Mouse (Mus musculus) CH12.LX (cell line): Measurements from ENCODE around the gene Cactin. TPM values are rescaled to one million over a fixed set of nuclear protein-coding genes. Genes with fewer than 3 reads are reported as not detected.

Source experiments
- DNase-seq: peaks from one replicate; pipeline ENCODE4 v3.0.0-alpha.2; 2013; ENCODE audit errors: extremely low read depth
- H3K27ac ChIP-seq: 2 replicates; pipeline ENCODE4 v1.5.1; 2012; ENCODE audit warnings: low read depth, mild to moderate bottlenecking, control low read depth, moderate library complexity; ENCODE audit not compliant: insufficient read depth
- H3K27me3 ChIP-seq: replicated peaks from 2 replicates; pipeline ENCODE3; 2012; ENCODE audit warnings: inconsistent platforms
- H3K36me3 ChIP-seq, 2 experiments: replicated peaks in 1 of 2; 2 replicates each; pipeline versions ENCODE3 to v1.6.1; 2012; ENCODE audit warnings: inconsistent platforms in 1 of 2, low read length in 1 of 2, mild to moderate bottlenecking in 1 of 2, mixed read lengths in 1 of 2, moderate library complexity in 1 of 2; ENCODE audit not compliant: control insufficient read depth in 1 of 2, insufficient read depth in 1 of 2
- H3K4me1 ChIP-seq, 2 experiments: 2 replicates each; pipeline ENCODE4 v1.6.1; 2012; ENCODE audit warnings: inconsistent platforms in 1 of 2, moderate library complexity in 1 of 2; ENCODE audit not compliant: insufficient read depth in 2 of 2, control insufficient read depth in 1 of 2
- H3K4me2 ChIP-seq: 2 replicates; pipeline ENCODE4 v1.6.1; 2012; ENCODE audit warnings: low read depth, mild to moderate bottlenecking, control low read depth; ENCODE audit not compliant: poor library complexity, insufficient read depth, severe bottlenecking
- H3K4me3 ChIP-seq, 3 experiments: fragments of 150-350 bp in 1 of 3; sonication (generic) in 1 of 3; replicated peaks in 1 of 3; 2 replicates each; pipeline versions ENCODE3 to v1.5.1; 2011 to 2012; ENCODE audit warnings: low read depth in 2 of 3, low read length in 2 of 3, mild to moderate bottlenecking in 2 of 3, moderate library complexity in 2 of 3, control low read depth in 1 of 3, improper control_type of control experiment in 1 of 3, inconsistent platforms in 1 of 3, mixed read lengths in 1 of 3; ENCODE audit not compliant: poor library complexity in 1 of 3
- H3K79me2 ChIP-seq: replicated peaks from 2 replicates; pipeline ENCODE4 v1.6.1; 2012; ENCODE audit warnings: mild to moderate bottlenecking, moderate library complexity; ENCODE audit not compliant: control insufficient read depth, poor library complexity, insufficient read depth, severe bottlenecking; ENCODE audit errors: extremely low read depth
- H3K9ac ChIP-seq: 2 replicates; pipeline ENCODE4 v1.6.1; 2012; ENCODE audit warnings: low read depth, mild to moderate bottlenecking, control low read depth, moderate library complexity; ENCODE audit not compliant: insufficient read depth
- H3K9me3 ChIP-seq: replicated peaks from 2 replicates; pipeline ENCODE3; 2012; ENCODE audit warnings: low read length, inconsistent platforms, mixed read lengths
- BHLHE40 ChIP-seq: IDR thresholded peaks from 2 replicates; pipeline ENCODE4 v1.6.1; 2011; ENCODE audit warnings: mild to moderate bottlenecking, low read depth, low read length, improper control_type of control experiment
- CHD1 ChIP-seq: IDR thresholded peaks from 2 replicates; pipeline ENCODE4 v1.6.1; 2012; ENCODE audit warnings: low read depth, low read length, improper control_type of control experiment, inconsistent platforms
- CHD2 ChIP-seq: IDR thresholded peaks from 2 replicates; pipeline ENCODE4 v1.6.1; 2011; ENCODE audit warnings: low read length, improper control_type of control experiment
- CTCF ChIP-seq, 2 experiments: IDR thresholded peaks in 1 of 2; conservative IDR thresholded peaks in 1 of 2; 2 replicates each; pipeline ENCODE4 v1.5.1; 2011 to 2012; ENCODE audit warnings: low read depth in 2 of 2, low read length in 2 of 2, improper control_type of control experiment in 1 of 2, inconsistent platforms in 1 of 2, mild to moderate bottlenecking in 1 of 2, moderate library complexity in 1 of 2
- ELF1 ChIP-seq: IDR thresholded peaks from 2 replicates; pipeline ENCODE4 v1.6.1; 2014; ENCODE audit warnings: low read depth, mild to moderate bottlenecking, inconsistent platforms, low read length, improper control_type of control experiment
- GABPA ChIP-seq: IDR thresholded peaks from 2 replicates; pipeline ENCODE4 v1.6.1; 2012; ENCODE audit warnings: low read depth, low read length, improper control_type of control experiment, inconsistent platforms; ENCODE audit not compliant: insufficient replicate concordance
- HCFC1 ChIP-seq: IDR thresholded peaks from 2 replicates; pipeline ENCODE4 v1.6.1; 2012; ENCODE audit warnings: low read depth, mild to moderate bottlenecking, inconsistent platforms, low read length, improper control_type of control experiment
- IRF4 ChIP-seq: IDR thresholded peaks from 2 replicates; pipeline ENCODE4 v1.6.1; 2014; ENCODE audit warnings: low read depth, mild to moderate bottlenecking, inconsistent platforms, low read length, improper control_type of control experiment
- JUN ChIP-seq: IDR thresholded peaks from 2 replicates; pipeline ENCODE4 v1.6.1; 2011; ENCODE audit warnings: low read depth, mild to moderate bottlenecking, low read length, improper control_type of control experiment, moderate library complexity; ENCODE audit not compliant: insufficient read depth
- JUND ChIP-seq: conservative IDR thresholded peaks from 2 replicates; pipeline ENCODE4 v1.6.1; 2011; ENCODE audit warnings: low read depth, low read length, improper control_type of control experiment
- KAT2A ChIP-seq: IDR thresholded peaks from 2 replicates; pipeline ENCODE4 v1.6.1; 2012; ENCODE audit warnings: low read length, improper control_type of control experiment, inconsistent platforms; ENCODE audit not compliant: insufficient replicate concordance
- MAFK ChIP-seq: IDR thresholded peaks from 2 replicates; pipeline ENCODE4 v1.6.1; 2011; ENCODE audit warnings: low read length, improper control_type of control experiment; ENCODE audit not compliant: insufficient replicate concordance
- MAX ChIP-seq: IDR thresholded peaks from 2 replicates; pipeline ENCODE4 v1.6.1; 2011; ENCODE audit warnings: low read length, improper control_type of control experiment
- MAZ ChIP-seq: IDR thresholded peaks from 2 replicates; pipeline ENCODE4 v1.6.1; 2012; ENCODE audit warnings: low read depth, mild to moderate bottlenecking, inconsistent platforms, low read length, improper control_type of control experiment, moderate library complexity
- MEF2A ChIP-seq: IDR thresholded peaks from 2 replicates; pipeline ENCODE4 v1.6.1; 2014; ENCODE audit warnings: low read depth, mild to moderate bottlenecking, inconsistent platforms, low read length, improper control_type of control experiment, borderline replicate concordance
- MYC ChIP-seq: IDR thresholded peaks from 2 replicates; pipeline ENCODE4 v1.6.1; 2011; ENCODE audit warnings: low read depth, mild to moderate bottlenecking, improper control_type of control experiment, low read length
- POLR2A ChIP-seq: IDR thresholded peaks from 2 replicates; pipeline ENCODE4 v1.6.1; 2011; ENCODE audit warnings: low read depth, mild to moderate bottlenecking, improper control_type of control experiment, low read length
- POLR2AphosphoS2 ChIP-seq: IDR thresholded peaks from 2 replicates; pipeline ENCODE4 v1.6.1; 2011; ENCODE audit warnings: low read depth, low read length, improper control_type of control experiment
- RAD21 ChIP-seq: IDR thresholded peaks from 2 replicates; pipeline ENCODE4 v1.6.1; 2011; ENCODE audit warnings: low read depth, mild to moderate bottlenecking, low read length, improper control_type of control experiment, moderate library complexity
- RCOR1 ChIP-seq: conservative IDR thresholded peaks from 2 replicates; pipeline ENCODE4 v1.6.1; 2012; ENCODE audit warnings: low read depth, mild to moderate bottlenecking, inconsistent platforms, low read length, improper control_type of control experiment
- SIN3A ChIP-seq: IDR thresholded peaks from 2 replicates; pipeline ENCODE4 v1.6.1; 2012; ENCODE audit warnings: low read length, improper control_type of control experiment, inconsistent platforms
- SMC3 ChIP-seq: IDR thresholded peaks from 2 replicates; pipeline ENCODE4 v1.6.1; 2011; ENCODE audit warnings: low read depth, low read length, improper control_type of control experiment
- TBP ChIP-seq: conservative IDR thresholded peaks from 2 replicates; pipeline ENCODE4 v1.6.1; 2011; ENCODE audit warnings: low read depth, low read length, improper control_type of control experiment
- TCF12 ChIP-seq: IDR thresholded peaks from 2 replicates; pipeline ENCODE4 v1.6.1; 2014; ENCODE audit warnings: low read depth, mild to moderate bottlenecking, inconsistent platforms, low read length, improper control_type of control experiment
- UBTF ChIP-seq: IDR thresholded peaks from 2 replicates; pipeline ENCODE4 v1.6.1; 2012; ENCODE audit warnings: low read depth, mild to moderate bottlenecking, inconsistent platforms, low read length, improper control_type of control experiment, moderate library complexity
- USF1 ChIP-seq: IDR thresholded peaks from 2 replicates; pipeline ENCODE4 v1.6.1; 2014; ENCODE audit warnings: low read depth, mild to moderate bottlenecking, inconsistent platforms, low read length, improper control_type of control experiment
- ZKSCAN1 ChIP-seq: IDR thresholded peaks from 2 replicates; pipeline ENCODE4 v1.6.1; 2012; ENCODE audit warnings: low read depth, inconsistent platforms, low read length, improper control_type of control experiment, borderline replicate concordance
- ZMIZ1 ChIP-seq: IDR thresholded peaks from 2 replicates; pipeline ENCODE4 v1.6.1; 2012; ENCODE audit warnings: low read depth, mild to moderate bottlenecking, inconsistent platforms, low read length, improper control_type of control experiment
- dilution Hi-C: fragments of 300-500 bp; cut with MboI; formaldehyde crosslinking; loops from 2 replicates; pipeline ENCODE4 v1.14.3; 2020; ENCODE audit warnings: low sequenced_read_pairs; ENCODE audit not compliant: extremely low pct_unique_long_range_greater_than_20kb, extremely low pct_ligation_motif_present
- in situ Hi-C: fragments of 300-500 bp; cut with MboI; formaldehyde crosslinking; loops from 3 replicates; pipeline ENCODE4 v1.14.3; 2019; ENCODE audit warnings: low sequenced_read_pairs, low pct_ligation_motif_present, low pct_unique_long_range_greater_than_20kb, mixed read lengths
- polyA plus RNA-seq: library from polyadenylated mRNA; unstranded; fragments of >175 nt; gene quantifications from 2 replicates; pipeline ENCODE4 v1.2.1, GENCODE M21; 2012; ENCODE audit warnings: low read depth; ENCODE audit not compliant: insufficient read length
- total RNA-seq, 2 experiments: library from RNA; depleted of rRNA; stranded (reverse); fragments of 300-350 nt in 1 of 2; fragments of >200 nt in 1 of 2; gene quantifications; 2 replicates each; pipeline ENCODE4 v1.2.3; 2012 to 2014

The Cactin gene
- total and polyA plus RNA-seq, 3 experiments, result 21.4 to 39.3 (median 34.6) TPM

GRCm38 (mm10) chr10:81341333-81341949 lies 20.5 kb downstream of the Cactin start:
- H3K9me3 ChIP-seq, result no peaks in the 10 kb centered on the region
- no peak overlapping the region for H3K27ac ChIP-seq
- no peak overlapping the region for H3K4me3 ChIP-seq
- peaks cover 1 to 13% of the 10 kb centered on the region in 2 experiments for H3K36me3 ChIP-seq
- H3K9ac ChIP-seq, result no peak overlapping the region
- in situ Hi-C loops (loop anchor here (5.0 kb wide), 1 partner anchor 49 kb away; the partner anchor contains the start of genes Pip5k1c and Tjp3), dilution Hi-C loops (no loop called here)
- peak; percentile 58 for DNase-seq
- peaks cover 27% of the 10 kb centered on the region for H3K27me3 ChIP-seq
- no peak overlapping the region for H3K4me2 ChIP-seq
- no peak for TF ChIP-seq TBP
- no peak for TF ChIP-seq CHD1
- TF ChIP-seq ELF1, result no peak
- no peak for TF ChIP-seq BHLHE40
- TF ChIP-seq SMC3, result peak; percentile 63
- TF ChIP-seq CTCF (conservative IDR thresholded peaks at IDR 0.05 in 1 of 2, IDR thresholded peaks at IDR 0.05 in 1 of 2; ENCODE audit: low read depth in 2 of 2, low read length in 2 of 2), result peak; percentile 50 to 80
- TF ChIP-seq RAD21, result peak; percentile 25
- no peak for TF ChIP-seq MAFK
- no peak for TF ChIP-seq MAX
- no peak for TF ChIP-seq ZMIZ1
- no peak for TF ChIP-seq GABPA
- TF ChIP-seq JUND, result no peak
- TF ChIP-seq ZKSCAN1, result no peak
- no peak for TF ChIP-seq MYC
- no peak for TF ChIP-seq POLR2AphosphoS2
- no peak for TF ChIP-seq MAZ
- TF ChIP-seq TCF12, result no peak
- peaks cover 0 to 25% of the 10 kb centered on the region in 2 experiments; a peak in 2 of 4 replicates for H3K4me1 ChIP-seq
- no peaks in the 10 kb centered on the region for H3K79me2 ChIP-seq

GRCm38 (mm10) chr10:81342686-81343505 lies 22.0 kb downstream of the Cactin start, which contains the start of gene Gipc3:
Gene Gipc3, minus strand, starts transcription at chr10:81343266.
- in situ Hi-C loops (loop anchor here (5.0 kb wide), 1 partner anchor 51 kb away; the partner anchor contains the start of genes Pip5k1c and Tjp3), dilution Hi-C loops (no loop called here)
- Histone ChIP-seq H3K4me1 (peaks cover 0 to 25% of the 10 kb centered on the region in 2 experiments; a peak in 2 of 4 replicates), H3K4me2 (peak within 1 kb of the TSS; percentile 98), H3K9me3 (no peaks in the 10 kb centered on the region), H3K79me2 (no peaks in the 10 kb centered on the region), H3K4me3 (peak within 1 kb of the TSS; percentile 15 to 55 (median 41)), H3K27me3 (peaks cover 24% of the 10 kb centered on the region), H3K27ac (no peak within 1 kb of the TSS), H3K36me3 (peaks cover 16 to 27% of the 10 kb centered on the region in 2 experiments), H3K9ac (peak within 1 kb of the TSS; percentile 34)
- DNase-seq, result no peak
- no peak for TF ChIP-seq USF1
- TF ChIP-seq KAT2A, result no peak
- no peak for TF ChIP-seq TBP
- peak; percentile 94 for TF ChIP-seq UBTF
- TF ChIP-seq JUN, result no peak
- TF ChIP-seq BHLHE40, result no peak
- TF ChIP-seq POLR2A, result no peak
- no peak for TF ChIP-seq MAFK
- no peak for TF ChIP-seq ZMIZ1
- TF ChIP-seq CHD2, result no peak
- TF ChIP-seq JUND, result no peak
- TF ChIP-seq CTCF (conservative IDR thresholded peaks at IDR 0.05 in 1 of 2, IDR thresholded peaks at IDR 0.05 in 1 of 2; ENCODE audit: low read depth in 2 of 2, low read length in 2 of 2), result no peak
- no peak for TF ChIP-seq RAD21
- no peak for TF ChIP-seq RCOR1
- no peak for TF ChIP-seq SIN3A
- peak; percentile 46; the same call in 1 of the 2 replicates for TF ChIP-seq IRF4
- no peak for TF ChIP-seq ZKSCAN1
- 0 out of 2 replicates have a peak, but pooled peaks have one; percentile 16 for TF ChIP-seq MEF2A
- no peak for TF ChIP-seq SMC3
- TF ChIP-seq MAX, result no peak
- TF ChIP-seq HCFC1, result no peak; the same call in 1 of the 2 replicates
- TF ChIP-seq CHD1, result no peak
